Mouse (Mus musculus) frontal cortex, postnatal 10 days (tissue): Measurements from ENCODE around the gene Sit1.

Experiments
- DNase-seq, 2 experiments: peaks; one replicate each; pipeline ENCODE4 v3.0.0; 2022; ENCODE audit warnings: low spot score in 2 of 2, mixed read lengths in 1 of 2

The Sit1 gene

DNA sequence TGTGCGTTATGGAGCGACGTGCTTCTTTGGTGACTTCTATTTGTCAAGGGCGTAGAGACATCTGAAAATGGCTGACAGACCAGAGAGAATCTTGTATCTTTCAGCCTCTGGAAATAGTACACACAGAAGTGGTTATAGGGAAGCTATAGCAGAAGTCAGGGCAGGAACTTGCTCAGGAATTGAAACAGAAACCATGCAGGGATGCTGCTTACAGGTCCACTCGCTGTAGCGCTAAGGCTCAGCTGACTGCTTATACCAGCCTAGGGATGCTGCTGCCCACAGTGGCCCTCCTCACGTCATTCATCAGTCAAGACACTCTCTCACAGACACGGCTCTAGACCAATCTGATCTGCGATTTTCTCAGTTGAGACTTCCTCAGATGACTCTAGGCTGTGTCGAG is 13.2 kb downstream of the Sit1 start:
- no peak for DNase-seq

DNA sequence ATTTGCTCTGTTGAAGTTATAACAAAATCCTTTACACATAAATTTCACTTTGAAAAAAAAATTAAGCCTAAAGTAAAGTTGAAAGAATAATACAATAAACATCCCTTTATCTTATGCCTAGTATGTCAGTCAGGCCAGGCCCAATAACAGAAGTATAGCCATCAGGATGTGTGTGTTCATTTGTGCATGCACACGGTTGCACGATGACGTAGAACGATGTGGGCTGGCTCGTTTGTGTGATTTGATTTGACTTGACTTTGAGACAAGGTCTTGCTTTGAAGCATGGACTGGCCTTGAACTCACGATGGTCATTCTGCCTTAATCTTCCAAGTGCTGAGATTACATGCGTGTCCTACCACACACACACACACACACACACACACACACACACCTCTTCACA is 16.7 kb downstream of the Sit1 start:
- no peak for DNase-seq

DNA sequence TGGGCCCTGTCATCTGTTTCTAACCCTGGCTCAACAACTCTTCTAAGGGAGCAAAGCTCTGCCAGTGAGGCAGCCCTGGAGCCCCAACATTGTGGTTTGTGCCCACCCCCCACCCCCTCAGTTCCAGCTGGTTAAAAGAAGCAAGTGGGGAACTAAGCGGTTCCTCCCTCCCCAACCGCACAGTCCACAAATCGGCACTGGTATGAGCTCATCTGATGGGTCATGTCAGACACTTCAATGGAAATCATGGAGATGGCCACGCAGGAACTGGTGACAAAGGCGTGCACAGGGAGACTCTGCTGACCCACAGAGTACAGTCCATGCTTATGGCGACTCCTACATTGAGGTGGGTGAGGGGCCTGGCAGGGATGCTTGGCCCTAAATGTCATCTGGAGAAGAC is 17.6 kb downstream of the Sit1 start:
- no peak for DNase-seq

DNA sequence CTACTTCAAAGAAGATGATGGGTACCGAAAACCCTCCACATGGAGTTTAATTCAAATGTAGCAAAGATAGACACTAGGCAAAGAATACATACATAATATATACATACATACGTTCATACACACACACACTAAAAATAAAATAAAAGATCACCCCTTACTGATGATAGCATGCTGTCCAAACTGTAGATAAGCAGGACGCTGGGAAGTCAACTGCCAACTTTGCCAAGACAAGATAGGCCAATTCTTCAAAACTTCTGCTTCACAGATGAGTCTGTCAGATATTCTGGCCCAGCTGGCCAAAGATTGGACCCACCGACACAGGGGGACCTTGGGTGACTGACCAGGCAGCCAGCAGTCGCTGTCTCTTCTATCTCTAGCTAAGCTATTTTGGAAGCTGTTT is 20.4 kb downstream of the Sit1 start:
- no peak for DNase-seq

DNA sequence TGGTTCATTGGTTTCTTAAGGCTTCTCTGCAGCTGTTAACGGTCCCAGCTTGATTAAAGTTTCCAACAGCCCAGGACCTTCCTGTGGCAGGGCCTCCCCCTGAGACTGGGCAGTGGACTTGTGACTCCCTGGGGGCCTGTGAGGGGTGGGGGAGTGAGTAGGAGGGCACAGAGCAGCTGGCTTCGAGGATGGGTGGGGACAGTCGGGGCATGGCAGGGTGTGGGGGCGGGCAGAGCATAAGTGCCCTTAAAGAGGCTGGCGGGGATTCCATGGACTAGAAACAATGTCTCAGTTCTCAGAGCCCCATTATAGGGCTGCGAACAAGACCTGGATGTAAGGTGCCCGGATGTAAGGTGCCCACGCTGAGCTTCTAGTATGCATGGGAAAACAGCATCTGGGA is 26.4 kb downstream of the Sit1 start:
- no peak for DNase-seq

DNA sequence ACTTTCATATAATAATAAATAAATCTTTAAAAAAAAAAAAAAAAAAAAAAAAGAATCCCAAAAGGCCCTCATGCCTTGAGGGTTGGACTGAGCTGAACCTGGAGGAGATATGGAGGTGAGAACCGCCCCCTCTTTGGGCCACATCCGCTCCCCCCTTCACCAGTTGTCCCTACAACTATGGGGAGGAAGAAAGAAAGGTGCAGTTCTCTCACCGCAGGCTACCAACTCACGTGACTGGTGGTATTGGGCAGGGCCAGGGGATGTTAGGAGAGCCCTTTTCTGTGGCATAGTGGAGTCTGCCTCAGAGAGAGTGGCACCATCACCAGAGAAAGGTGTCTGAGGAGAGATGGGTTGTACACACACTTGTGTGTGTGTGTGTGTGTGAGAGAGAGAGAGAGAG is 27.1 kb downstream of the Sit1 start:
- no peak for DNase-seq

DNA sequence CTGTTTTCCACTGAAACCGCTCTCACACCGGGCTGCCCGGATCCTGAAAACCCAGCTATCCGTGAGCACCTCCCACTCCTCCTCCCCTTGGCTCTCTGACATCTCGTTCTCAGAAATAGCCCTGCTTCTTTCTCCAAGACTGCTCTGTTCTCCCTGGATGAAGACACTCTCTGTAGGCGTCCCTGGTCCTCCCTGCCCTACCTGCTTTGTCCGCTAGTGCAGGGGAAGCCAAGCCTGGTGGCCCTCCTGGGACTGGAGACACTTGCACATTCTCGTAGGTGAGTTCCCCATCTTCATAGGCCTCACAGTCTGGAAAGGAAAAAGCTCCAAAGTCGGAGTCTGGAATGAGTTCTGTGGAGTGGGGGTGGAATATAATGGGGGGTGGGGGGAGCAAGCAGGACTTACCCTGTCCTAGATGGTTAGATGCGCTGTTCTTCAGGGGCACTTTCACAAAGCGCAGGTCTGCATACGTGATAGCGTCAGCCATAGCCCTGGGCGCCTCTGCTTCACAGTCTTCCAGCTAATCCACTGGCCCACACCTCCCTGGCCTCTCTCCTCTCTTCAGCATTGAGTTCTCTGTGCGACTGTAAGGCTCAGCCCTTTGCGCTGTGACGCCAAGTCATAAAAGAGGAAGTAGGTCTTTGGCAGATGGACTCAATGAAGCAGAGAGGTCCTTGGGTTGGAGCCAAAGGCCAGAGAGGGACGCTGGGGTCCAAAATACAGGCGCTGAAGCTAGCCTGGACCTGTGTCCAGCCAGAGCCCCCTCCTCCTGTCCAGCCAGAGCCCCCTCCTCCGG is 29.3 kb downstream of the Sit1 start, which contains the start of gene Cd72:
Gene Cd72 (minus strand): TSS at position 588 of the 796 bp plus-strand sequence.
- no peak for DNase-seq

DNA sequence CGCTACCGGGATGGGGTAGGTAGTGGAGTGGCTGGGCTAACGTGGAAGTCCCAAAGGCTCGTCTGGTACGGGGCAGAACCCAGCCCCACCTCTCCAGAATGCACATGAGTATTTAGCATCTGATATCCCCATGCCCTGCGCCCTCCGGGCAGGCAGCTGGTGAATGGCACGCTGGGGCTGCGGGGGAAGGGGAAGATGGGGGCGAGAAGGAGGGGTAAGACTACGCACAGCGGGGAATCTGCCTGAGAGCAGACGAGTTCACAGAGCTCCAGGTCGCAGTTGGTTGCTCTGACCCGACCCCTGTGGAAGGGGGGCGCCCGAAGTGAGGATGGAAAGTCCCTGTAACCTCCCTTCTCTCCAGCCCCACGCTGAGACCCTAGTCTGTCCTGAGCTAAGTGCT is 30.1 kb downstream of the Sit1 start:
- DNase-seq = no peak

DNA sequence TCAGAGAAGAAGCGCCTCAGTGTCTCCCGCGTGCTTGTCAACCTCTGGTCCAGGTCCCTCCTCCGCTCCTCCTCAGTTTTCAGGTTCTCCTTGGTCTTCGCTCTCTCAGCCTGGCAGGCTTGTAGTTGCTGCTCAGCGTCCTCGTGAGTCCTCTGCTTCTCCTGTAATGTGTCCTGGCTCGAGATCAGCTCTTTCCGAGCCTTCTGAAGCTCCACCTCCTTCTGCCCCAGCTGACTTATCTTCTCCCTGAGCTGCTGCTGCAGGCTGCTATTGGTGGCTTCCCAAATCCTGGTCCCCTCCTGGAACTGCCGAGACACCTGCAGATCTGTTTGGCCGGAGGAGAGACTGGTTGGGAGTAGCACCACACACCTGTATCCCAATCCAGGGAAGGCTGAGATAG is 31.2 kb downstream of the Sit1 start:
- no peak for DNase-seq

DNA sequence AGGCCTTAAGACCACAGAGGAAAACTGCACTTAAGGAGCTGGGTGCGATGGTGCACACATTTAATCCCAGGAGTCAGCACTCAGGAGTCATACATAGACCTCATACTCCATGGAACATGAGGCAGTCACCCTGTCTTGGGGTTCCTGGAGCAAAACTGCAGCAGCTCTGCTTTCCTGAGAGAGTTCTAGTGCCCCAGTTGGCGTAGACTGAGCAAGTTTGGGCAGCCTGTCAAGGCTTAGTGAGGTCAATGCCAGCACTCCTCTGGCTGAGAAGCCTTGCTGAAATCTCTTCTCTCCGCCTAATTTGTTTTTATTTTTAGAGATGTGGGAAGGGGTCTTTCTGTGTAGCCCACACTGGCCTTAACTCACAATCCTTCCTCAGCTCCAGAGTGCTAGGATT is 35.0 kb downstream of the Sit1 start:
- no peak for DNase-seq

DNA sequence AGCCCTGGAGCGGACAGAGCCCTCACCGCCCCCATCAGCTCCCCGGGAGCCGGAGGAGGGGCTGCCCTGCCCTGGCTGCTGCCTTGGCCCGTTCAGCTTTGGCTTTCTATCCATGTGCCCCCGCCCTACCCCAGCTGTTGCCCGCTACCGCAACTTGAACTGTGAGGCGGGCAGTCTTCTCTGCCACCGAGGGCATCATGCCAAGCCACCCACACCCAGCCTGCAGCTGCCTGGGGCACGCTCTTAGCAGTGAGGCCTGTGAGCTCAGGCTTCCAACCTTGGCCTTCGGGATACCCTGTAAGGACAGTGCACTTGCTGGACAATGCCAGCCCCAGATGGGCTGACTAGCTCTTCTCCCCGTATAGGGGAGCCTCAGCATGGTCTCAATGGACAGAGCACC is 36.3 kb downstream of the Sit1 start:
- DNase-seq = no peak

DNA sequence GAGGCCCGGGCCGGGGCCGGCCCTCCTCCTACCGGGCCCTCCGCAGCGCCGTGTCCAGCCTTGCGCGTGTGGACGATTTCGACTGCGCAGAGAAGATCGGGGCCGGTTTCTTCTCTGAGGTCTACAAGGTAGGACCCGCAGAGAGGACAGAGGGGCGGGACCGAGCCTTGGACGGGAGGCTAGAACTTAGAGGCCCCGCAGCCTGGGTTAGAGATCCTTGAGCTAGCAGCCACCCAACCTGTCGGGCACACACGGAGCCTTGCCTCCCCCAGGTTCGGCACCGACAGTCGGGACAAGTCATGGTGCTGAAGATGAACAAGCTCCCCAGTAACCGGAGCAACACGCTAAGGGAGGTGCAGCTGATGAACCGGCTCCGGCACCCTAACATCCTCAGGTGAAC is 40.0 kb downstream of the Sit1 start:
- no peak for DNase-seq

DNA sequence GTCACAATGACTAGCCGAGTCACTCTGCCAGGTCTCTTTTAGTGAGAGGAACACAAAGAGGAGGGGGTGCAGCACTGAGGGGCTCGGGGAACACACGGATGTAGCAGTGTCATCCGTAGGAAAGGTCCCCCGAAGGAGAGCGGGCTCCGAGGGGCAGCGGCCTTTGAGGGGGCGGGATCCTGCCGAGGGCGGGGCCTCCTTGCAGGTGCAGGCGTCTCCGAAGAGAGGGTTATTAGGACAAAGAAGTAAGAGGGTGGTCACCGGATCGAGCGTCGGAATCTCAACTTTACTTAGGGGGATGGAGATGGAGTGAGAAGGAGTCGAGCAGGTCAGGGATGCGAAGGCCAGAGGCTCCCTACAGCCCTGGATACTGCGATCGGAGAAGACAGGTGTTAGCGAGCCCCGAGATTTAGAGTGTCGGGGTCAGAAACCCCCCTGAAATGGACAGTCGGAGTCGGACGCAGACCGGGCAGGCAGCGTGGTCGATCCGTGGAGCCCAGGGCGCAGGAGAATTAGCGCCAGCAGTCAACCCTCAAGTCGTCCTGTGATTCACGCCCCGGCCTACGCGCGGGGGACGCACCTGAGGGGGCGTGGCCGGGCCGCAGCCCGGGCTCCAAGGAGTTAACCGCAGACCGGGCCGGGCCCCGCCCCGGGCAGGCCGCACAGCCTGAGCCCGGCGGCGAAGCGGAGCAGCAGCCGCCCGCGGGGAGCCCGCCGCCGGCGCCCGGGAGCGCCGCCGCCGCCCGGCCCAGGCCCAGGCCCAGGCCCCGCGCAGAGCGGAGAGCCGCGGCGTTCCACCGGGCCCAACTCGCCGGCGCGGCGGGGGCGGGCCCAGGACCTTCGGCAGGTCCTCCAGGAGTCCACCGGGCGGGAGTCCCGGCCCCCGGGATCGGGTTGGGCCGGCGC is 40.8 kb downstream of the Sit1 start:
- peak in 1 of 2 experiments; percentile 68 for DNase-seq

DNA sequence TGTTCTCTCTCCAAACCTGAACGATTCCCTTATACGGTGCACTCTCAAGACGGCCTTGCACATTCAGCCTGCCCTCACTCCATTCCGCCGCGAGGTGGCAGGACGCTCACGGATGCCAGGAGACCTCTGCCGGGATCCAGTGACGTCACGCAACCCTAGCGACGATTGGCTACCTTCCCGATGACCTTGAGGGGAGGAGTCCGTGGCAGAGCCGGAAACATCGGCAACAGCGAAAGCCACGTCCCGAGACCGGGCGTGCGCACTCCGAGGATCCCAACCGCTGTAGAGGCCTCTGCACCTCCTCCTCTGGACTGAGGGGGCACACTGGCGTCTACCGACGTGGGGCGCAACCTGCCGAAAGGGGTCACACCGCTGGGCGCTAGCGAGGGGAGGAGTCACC is 41.5 kb downstream of the Sit1 start:
- DNase-seq = peak; percentile 97 to 100

DNA sequence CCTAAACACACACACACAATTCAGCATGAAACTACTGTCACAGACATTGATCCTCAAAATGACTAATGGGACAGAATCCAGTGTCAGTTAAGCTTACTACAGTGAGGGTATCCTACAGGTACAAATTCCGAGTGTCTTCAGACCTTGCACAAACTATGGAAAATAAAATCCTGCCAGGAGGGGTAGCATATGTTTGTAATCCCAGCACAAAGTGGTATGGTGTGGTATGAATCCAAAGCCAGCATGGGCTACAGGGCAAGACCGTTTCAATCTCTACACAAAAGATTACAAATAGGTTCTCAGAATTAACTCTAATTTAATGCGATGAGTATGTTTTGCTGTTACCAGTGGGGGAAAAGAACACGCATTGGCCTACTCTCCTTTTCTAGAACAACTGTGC is 41.9 kb downstream of the Sit1 start, which contains the start of gene Tesk1:
Gene Tesk1 (plus strand): TSS at position 301 of the 400 bp plus-strand sequence.
- DNase-seq = no peak

DNA sequence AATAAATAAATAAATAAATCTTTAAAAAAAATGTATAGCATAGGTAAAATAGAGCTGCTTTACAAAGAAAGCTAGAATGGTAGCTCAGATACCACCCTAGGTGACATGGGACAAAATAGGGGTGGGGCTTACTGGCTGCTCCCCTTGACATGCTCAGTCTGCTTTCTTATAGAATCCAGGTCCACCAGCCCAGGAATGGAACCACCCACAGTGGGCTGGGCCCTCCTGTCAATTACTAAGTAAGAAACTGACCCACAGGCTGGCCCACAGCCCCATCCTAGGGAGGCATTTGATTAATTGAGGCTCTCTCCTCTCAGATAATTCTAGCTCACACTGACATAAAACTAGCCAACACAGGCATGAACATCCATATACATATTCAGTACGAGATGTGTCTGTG is 50.7 kb downstream of the Sit1 start:
- DNase-seq = no peak
